Mouse (Mus musculus) left cerebral cortex, postnatal 4 days (tissue): ENCODE data around the gene Fam133b. TPM values are rescaled to one million over a fixed set of nuclear protein-coding genes. Genes with fewer than 3 reads are reported as not detected.
"Not testable (repeated sequence)": the region's sequence is repeated elsewhere in the genome, so short reads cannot be mapped to it uniquely, and the experiment has no call there.

Source experiments
- DNase-seq: peaks from one replicate; pipeline ENCODE4 v3.0.0-alpha.2; 2022
- intact Hi-C: fragments of 180-260 bp; cut with DNase I; formaldehyde crosslinking; loops from one replicate; pipeline ENCODE4 v1.15.1; 2025
- total RNA-seq, 2 experiments: library from RNA; stranded (reverse); gene quantifications; 2 replicates each; pipeline ENCODE4 v1.2.3; 2021

Gene Fam133b
- total RNA-seq, 2 experiments from 2014 or later: 42.1 to 50.1 TPM

GRCm38 (mm10) chr5:3596399-3596766 lies 52.8 kb downstream of the Fam133b start, which contains the start of gene Rbm48:
Rbm48 (minus strand) TSS chr5:3596585.
- intact Hi-C loops: no loop called here
- DNase-seq: peak; percentile 84

GRCm38 (mm10) chr5:3597171-3597570 lies 53.5 kb downstream of the Fam133b start:
- intact Hi-C loops: no loop called here
- no peak for DNase-seq

GRCm38 (mm10) chr5:3598766-3599165 lies 55.1 kb downstream of the Fam133b start:
- intact Hi-C loops: no loop called here
- no peak for DNase-seq

GRCm38 (mm10) chr5:3600298-3600697 lies 56.7 kb downstream of the Fam133b start:
- DNase-seq: no peak
- intact Hi-C loops: no loop called here

GRCm38 (mm10) chr5:3600790-3601189 lies 57.2 kb downstream of the Fam133b start:
- no peak for DNase-seq
- intact Hi-C loops: no loop called here

GRCm38 (mm10) chr5:3607114-3607513 lies 63.5 kb downstream of the Fam133b start:
- DNase-seq: no peak
- intact Hi-C loops: no loop called here

- intact Hi-C loops: no loop called here
These were observed 65.6 kb downstream of the Fam133b start for GRCm38 (mm10) chr5:3609241-3609640.

GRCm38 (mm10) chr5:3611835-3612234 lies 68.2 kb downstream of the Fam133b start:
- intact Hi-C loops, DNase-seq: not testable (repeated sequence)

More at GRCm38 (mm10) chr5:3609241-3609640, 65.6 kb downstream of the Fam133b start:
- DNase-seq: no peak

Other genes starting within 250 kb of the Fam133b start
- gene Cdk6, start 202.3 kb upstream of the Fam133b start, total RNA-seq: 10 to 100 TPM; 15.6 to 16.4 TPM
- gene 1700109H08Rik, start 27.7 kb downstream of the Fam133b start, total RNA-seq: 1 to 10 TPM; 4.5 to 6.9 TPM
- 10 to 100 TPM; 29.7 to 36.3 TPM for gene Pex1, start 52.2 kb downstream of the Fam133b start, total RNA-seq
- 10 to 100 TPM; 12.4 to 13.1 TPM for gene Rbm48, start 52.8 kb downstream of the Fam133b start, total RNA-seq
- not detected for gene Tmbim7, start 107.3 kb downstream of the Fam133b start, total RNA-seq
- 100 to 1,000 TPM; 100 to 103 TPM for gene Gatad1, start 113.4 kb downstream of the Fam133b start, total RNA-seq